Mouse (Mus musculus) olfactory bulb, adult 2 months (tissue): ENCODE measurements around the gene Grin3b.

Source experiments
- CTCF ChIP-seq: fragments of 200-500 bp; IDR thresholded peaks from 2 replicates; pipeline ENCODE4 v1.5.1; 2012; ENCODE audit warnings: low read depth, mild to moderate bottlenecking, low read length, moderate library complexity; ENCODE audit not compliant: insufficient read depth
- POLR2A ChIP-seq: fragments of 200-500 bp; IDR thresholded peaks from 2 replicates; pipeline ENCODE4 v1.6.1; 2012; ENCODE audit warnings: mild to moderate bottlenecking, low read depth, low read length, moderate library complexity; ENCODE audit not compliant: insufficient read depth

DNA sequence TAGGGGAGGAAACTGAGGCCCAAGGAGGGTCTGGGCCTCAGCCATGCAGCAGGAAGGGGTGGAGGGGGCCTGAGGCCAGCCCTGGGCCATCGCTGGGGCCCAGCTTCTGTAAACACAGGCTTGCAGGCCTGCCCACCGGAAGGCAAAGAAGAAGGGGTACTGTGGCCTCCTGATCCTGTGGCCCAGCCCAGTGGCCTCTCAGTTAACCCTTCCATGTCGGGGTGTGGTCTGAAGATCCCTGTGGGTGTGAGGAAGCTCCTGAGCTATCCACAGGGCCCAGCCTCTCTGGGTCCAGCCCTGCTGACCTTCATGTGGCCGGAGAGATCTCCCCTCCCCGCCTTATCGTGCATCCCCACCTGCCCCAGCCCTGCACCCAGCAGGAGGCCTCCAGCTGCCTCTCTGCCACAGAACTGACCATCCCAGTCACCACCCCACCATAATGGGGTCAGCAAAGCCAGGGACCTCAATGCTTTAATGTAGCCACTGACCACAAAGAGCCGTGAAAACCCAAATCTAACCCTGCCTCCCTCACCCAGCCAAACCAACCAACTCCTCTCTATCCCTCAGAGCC lies 23.7 kb upstream of the Grin3b start:
- TF ChIP-seq CTCF (no peak), POLR2A (no peak)
